Mouse (Mus musculus): Measurements from ENCODE around the gene Gucy2c.

Gucy2c gene

DNA sequence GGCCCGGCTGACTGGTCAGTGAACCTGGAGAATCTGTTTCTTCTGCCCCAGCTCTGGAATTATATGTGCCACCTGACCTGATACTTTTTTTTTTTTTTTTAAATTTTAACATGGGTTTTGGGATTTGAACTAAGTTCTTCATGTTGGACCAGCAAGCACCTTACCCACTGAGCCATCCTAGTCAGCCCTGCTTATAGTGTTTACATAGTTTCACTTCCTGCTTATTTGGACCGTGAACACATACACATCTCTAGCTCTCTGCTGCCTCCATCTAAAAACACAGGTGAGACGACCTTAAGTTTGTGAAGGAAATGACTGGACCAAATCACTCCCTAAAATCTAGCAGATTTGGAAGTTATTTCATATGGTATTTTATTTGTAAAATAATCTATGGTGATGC is 58.4 kb downstream of the Gucy2c start:
- no peak for DNase-seq

DNA sequence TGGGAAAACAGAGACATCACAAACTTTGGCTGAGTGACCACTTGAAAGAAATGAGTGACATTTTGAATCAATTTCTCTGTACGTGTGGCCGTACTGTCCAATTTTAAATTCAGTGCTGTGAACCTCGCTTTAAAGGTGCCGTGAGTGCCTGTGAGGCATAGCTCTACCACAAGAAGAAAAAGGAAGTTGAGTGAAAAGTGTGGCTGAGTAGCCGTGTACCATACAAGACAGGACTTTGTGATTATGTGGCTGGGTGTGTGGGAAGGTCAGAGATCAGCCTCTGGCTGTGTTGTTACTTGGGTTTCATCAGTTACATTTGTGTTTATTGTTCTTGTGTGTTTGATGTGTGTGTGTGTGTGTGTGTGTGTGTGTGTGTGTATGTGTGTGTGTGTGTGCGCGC is 59.0 kb downstream of the Gucy2c start:
- no peak for DNase-seq

DNA sequence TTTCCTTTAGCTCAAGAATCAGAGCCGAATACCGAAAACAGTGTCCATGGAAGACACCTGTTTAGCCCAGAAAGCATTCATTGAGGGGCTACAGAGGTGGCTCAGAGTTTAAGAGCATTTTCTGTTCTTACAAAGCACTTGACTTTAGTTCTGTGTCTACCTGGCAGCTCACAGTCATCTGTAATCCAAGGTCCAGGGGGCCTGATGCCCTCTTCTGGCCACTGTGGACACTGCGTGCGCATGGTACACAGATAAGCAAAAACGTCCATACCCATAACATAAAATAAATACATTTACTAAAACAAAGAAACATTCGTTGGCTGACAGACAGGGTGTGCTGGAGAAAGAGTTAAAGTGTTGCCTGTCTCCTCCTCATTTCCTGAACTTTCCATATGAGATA is 59.6 kb downstream of the Gucy2c start:
- peak; percentile 69 to 71 for DNase-seq

DNA sequence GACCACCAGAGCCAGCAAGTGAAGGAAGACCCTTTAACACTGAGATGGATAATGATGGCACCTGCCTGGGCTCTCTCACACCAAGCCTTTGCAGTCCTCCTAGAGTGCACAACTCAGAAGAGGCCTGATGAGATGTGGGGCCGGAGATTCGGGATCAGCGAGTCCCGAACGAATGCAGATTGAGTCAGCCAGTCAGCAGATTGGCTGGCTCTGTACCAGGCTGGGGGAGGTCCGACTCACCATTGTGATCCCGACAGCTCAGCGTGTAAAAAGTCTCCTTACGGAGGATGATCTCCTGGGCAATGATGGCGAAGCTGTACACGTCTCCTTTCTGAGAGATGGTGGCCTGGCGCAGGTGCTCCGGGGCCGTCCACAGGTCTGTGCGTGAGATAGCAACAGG is 61.1 kb downstream of the Gucy2c start:
- DNase-seq, result peak; percentile 4 to 7

DNA sequence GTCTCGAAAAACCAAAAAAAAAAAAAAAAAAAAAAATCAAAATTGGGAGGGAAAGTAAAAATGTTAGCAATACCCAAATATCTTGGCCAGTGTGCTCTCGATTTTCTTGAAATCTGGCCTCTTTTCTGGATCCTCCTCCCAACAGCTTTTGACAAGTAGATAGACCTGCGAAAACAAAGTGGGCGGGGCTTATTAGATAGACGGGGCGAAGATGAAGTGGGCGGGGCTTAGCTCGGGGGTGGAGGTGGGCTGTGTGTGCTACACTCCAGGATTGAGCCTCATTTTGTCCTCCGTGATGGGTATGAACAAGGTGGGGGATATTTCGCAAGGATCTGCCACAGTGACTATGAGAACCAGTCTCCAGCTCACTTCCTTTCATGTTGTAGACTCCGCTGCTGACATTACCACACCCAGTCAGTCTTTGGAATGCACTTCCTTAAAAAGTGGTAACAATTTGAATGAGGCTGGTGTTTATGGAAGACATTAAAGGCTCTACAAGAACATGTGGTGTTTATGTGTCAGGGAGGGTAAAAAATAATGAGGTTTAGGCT is 65.6 kb downstream of the Gucy2c start:
- no peak for DNase-seq

DNA sequence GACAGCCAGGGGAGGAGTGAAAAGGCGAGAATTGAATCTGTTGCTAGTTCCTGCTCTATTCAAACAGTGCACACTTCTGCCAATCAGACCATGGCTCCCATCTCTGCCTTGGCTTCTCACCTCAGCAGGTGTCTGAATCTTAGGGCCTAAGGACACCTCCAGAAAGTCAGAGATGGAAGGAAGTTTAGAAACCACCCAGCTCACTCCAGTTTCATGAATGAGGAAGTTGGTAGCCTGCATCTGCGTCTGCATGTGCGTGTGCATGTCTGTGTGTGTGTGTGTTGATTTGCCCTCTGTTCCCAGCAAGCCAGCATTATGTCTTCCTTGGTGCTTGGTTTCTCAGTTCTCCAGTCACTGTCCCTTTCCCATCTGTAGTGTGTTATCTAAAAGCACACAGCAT is 67.5 kb downstream of the Gucy2c start:
- no peak for DNase-seq

DNA sequence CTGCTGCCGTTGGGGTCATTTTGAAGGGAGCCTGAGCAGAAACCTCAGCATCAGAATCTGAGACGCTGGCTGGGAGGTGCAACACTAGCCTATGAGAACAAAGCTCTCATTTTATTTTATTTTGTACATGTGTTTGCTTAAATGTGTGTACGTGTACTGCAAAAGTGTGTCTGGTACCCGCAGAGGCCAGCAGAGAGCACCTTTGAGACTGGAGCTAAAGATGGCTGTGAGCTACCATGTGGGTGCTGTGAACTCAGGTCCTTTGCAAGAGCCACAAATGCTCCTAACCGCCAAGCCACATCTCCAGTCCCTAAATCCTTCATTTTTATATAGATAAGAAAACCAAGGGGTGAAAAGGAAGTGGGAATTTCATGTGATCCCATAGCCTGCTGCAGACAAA is 71.2 kb downstream of the Gucy2c start:
- no peak for DNase-seq

DNA sequence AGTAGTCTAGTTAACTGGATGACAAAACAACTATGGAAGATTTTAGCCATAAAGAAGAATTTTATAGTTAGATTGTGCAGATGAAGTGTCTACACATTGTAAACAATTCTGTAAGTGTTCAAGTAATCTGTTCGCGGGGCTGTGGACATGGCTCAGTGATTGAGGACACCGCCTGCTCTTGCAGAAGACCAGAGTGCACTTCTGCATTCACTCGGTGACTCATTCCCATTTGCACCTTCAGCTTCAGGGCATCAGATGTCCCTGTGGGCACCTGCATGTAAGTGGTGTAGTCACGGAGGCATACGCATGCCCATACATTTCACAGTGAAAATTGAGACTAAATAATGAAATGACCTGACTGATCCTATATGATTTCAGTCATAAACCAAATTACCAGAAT is 73.0 kb downstream of the Gucy2c start:
- no peak for DNase-seq

DNA sequence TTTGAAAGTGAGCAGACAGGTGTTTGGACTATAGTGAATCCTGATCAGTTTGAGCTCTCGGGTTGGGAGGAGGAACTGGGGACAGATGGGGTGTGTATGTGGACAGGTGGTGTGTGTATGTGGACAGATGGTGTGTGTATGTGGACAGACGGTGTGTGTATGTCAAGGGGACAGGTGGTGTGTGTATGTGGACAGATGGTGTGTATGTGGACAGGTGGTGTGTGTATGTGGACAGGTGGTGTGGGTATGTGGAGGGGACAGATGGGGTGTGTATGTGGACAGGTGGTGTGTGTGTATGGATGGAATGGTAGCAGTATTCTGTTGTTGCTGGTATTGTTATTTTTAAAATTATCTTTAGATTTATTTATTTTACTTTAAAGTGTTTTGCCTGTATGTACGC is 79.7 kb downstream of the Gucy2c start:
- no peak for DNase-seq

DNA sequence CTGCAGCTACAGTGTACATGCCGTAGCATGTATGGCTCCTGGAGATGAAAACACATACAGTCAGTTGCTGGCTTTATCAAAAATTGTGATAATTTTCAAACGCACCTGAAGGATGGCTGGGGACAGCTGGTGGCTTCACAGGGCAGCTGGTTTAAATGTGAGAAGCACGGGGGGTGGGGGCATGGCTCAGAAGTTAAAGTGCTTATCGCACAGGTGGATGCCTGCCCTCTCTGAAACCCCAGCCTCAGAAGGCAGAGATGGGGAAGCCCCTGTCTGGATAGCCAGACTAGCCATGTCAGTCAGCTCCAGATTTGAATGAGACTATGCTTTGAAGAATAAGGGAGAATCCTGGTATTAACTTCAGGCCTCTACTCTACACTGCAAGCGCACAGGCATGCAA is 80.4 kb downstream of the Gucy2c start:
- DNase-seq, result no peak

DNA sequence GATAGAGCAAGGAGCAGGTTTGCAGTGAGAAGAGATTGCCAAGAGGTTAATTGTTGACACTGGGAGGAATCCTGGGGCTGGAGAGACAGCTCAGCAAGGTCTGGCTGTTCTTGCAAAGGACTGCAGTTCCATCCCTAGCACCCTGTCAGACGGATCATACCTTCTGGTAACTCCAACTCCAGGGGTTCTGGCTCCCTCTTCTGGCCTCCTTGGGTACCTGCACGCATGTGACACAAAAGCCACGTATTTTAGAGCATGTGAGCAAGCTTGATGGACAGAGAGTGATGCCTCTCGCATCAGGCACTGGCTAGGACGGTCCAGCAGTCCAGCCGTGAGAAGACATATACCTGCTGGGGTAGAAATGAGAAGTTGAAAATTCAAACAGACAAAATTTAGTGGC is 90.3 kb downstream of the Gucy2c start:
- no peak for DNase-seq

DNA sequence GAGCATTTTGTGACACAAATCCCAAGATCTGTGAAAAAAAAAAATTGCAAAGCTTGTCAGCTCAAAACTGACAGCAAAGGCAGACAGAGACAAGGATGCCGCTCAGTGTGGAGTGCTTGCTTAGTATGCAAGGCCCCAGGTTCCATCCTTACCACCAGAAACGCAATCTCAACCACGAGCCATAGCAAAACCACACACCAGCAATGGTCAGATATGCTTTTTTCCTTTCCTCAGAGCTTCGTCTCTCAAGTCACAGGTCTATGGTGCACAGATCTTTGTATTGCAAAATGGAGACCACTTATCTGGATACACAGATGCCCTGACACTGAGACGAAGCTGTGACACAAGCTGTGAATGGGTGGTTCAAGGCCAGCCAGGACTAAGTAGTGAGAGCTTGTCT is 91.0 kb downstream of the Gucy2c start:
- no peak for DNase-seq

DNA sequence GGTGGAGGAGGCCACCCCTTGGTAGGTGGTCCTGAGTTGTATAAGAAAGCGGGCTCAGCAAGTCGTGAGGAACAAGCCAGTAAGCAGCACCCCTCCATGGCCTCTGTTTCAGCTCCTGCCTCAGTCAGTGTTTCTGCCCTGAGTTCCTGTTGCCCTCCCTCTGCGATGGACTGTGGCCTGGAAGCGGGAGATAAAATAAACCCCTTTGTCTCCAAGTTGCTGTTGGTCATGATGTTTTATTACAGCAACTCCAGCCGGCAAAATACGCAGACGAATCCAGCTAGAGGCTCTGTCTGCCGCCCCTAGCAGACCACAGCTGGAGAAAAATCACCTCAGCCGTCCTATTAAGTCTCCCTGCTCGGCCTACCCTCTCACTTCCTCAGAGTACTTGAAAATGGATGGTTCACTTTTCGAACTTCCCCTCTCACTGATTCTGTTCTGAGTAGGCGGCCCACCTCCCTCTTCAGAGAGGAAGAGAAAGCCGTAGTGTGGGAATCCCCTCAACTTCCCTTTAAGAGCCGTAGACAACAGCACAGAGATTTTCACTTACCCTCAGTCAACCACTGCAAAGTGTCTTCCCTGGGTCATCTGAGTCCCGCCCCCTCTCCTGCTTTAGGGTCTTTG is 91.7 kb downstream of the Gucy2c start:
- DNase-seq, result no peak

DNA sequence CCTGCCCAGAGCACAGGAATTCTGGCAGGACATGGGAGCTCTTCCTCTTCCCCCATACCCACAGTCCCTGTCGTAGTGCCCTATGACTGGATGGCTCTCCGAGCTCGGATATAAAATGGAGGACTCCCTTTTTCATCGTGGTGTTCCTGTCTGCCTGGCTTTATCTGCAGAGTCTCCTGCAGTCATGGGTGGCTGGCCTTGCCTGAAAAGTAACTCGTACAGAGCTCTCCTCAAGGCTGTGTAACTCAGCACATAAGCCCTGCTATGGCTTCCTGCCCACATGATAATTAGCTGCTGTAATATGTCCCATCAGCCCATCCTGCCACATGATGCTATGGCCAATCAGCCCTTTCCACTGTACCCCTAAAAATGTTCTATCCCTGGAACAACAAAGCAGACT is 96.1 kb downstream of the Gucy2c start:
- no peak for DNase-seq

DNA sequence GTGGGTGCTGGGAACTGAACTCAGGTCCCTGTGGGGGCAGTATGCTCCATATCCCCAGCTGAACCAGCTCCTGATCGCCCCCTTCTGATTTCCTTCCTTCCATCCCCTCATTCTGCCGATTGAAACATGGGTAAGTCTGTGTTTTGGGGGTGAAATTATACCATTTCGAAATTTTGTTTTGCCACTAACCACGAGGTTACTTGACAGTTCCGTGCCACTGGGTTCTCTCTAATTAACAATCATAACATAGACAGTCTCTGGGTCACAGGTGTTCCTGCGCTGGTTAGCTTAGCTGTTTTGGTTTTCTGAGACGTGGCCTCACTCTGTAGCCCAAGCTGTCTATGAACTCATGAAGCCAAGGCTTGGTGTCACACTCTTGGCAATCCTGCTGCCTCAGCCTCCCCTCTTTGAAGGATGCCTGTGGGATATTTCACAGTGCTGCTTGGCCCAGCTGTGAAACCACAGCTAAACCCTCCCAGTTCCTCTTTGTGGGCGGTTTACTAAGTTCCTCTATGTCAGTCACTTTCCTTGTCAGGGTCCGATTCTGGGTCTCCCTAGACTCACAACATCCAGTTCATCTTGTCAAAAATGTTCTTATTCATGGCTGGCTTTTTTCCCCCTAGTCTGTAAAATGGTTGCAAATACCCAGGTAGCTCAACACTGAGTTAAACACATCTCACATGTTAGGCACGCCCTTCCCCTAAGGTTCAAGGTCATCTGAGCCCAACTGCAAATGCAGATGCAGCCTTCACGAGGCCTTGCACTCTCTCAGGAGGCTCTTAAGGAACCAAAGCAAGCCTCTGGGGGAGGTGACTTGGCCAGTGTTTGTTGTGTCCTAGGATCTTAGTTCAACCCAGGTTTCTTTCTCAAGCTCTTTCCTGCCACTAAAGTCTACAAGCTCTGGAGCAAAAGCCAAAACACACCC is 97.9 kb downstream of the Gucy2c start:
- no peak for DNase-seq

DNA sequence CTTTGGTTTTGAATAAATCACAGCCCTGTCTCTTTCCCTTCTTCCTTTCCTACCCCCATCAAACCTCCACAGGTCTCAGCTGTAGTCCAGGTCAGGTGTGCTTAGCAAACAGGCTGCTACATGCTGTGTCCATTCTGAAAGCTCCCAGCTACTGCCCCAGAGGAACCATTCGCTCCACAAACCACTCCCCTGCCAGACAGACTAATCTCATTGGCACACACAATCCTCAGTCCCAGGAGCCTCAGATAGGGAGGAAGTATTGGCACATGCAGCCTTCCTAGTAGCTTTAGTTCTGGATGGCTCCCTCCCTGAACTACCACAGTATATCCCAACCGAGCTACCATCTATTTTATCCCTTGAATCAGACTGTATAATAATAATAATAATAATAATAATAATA is 102.2 kb downstream of the Gucy2c start:
- DNase-seq, result no peak

DNA sequence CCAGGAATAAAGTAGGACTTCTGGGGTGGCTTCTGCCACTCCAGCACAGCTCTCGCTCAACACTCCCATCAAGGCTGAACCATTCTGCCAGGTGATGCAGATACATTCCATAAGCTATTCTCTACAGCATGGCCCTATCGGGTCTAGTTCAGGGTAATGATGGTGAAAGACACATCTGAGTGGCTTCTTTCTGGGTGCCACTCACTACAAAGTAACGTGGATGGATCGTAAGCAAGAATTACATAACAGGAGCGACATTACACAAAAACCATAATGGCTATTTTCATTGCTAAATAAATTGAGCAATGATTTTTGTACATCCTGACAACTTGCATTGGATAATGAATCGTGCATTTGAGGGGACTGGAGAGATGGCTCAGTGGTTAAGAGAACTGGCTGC is 106.6 kb downstream of the Gucy2c start:
- DNase-seq, result no peak

DNA sequence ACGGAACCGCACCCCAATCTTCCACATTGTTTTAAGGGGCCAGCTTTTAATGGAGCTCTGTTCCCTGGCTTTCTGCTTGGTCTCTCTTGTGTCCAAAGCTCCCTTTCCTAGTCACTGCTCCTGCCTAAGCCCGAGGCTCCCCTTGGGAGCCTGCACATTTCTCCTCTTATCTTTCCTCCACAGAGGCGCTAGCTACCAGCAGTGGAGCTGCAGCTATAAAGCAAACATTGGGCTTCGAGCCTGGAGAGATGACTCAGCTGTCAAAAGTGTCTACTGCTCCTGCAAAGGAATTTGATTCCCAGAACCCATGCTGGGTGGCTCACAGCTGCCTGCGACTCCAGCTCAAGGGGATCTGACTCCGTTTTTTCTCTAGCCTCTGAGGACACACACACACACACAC is 109.1 kb downstream of the Gucy2c start:
- no peak for DNase-seq

DNA sequence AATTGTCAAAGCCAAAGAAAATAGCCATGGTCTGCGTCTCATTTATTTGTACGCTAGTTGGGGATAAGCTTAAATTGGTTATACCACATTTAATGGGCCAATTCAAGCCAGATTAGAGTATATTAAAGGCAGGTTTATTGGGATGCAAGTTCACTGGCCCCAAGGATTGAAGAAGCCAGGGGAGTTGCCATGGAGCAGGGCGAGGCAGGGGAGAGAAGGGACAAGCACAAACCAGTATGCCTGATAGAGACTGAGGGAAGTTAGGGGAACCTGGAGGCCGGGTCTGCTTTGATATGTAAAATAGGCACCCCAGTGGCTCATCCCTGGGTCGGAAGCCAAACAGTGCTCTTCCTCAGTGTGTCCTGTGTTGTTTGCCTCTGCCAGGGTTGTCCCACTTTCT is 112.3 kb downstream of the Gucy2c start:
- no peak for DNase-seq

DNA sequence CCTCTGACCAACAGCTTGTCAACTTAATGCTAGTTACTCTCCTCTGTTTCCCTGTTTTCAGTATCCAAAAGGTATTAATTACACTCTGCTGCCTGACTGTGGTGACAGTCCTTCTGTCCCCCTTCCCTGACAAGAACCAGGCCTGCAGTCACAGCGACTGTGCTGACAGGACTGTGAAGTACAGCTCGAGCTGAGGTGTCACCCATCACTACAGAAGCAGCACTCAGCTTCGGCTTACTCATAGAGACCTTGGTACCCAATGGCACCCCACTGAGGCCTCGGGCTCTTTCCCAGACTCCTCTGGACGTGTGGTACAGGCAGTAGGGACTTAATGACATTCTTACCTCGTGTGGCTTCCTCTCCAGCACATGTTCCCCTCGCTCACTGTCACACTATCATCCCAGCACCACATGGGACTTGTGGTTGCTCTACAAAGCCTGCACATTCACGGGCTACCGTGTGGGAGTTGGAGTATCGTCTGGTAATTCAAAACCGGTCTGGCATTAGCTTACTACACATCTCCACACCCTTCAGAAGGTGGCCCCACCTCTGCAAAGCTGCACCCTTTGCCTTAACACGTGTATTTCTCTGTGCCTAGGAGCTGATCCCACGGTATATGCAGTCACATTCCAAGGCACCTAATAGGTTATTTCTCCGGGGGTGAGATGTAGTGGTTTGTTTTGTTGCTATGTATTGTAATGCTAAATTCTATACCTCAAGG is 113.1 kb downstream of the Gucy2c start:
- no peak for DNase-seq

DNA sequence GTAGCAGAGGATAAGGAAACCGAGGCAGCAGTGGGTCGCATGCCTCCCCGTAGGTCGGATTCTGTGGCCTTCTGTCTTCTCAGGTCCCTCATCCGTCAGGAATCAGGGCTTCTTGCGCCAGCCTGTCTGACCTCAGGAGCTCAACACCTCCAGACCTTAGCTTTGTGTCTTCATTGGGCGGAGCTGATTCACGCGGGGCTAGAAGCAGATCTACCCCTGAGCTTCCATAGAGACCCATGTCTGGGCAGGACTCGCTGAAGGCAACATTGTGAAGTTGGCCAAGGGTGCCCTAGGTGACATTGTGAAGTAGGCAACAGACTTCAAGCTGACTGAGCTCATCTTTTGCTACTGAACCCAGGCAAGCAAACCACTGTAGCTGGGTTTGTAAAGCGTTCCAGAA is 119.5 kb downstream of the Gucy2c start:
- DNase-seq, result no peak

DNA sequence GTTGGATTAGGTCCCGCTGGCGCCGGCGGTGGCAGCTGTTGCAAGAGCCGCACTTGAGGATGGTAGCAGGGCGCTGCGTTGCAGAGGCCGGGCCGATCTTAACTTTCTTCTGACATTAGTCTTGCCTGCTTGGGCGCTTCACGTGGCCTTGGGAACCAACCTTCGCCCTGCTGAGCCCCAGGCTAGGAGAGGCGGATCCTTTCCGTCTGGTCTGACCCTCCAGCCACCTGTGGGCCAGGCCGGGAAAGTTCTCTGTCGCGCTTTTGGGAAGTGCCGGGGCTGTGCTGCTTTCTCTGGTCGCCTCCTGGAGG is 119.9 kb downstream of the Gucy2c start, which contains the start of gene Plbd1:
Plbd1 (minus strand) TSS at position 223 of the 311 bp plus-strand sequence.
- no peak for DNase-seq

DNA sequence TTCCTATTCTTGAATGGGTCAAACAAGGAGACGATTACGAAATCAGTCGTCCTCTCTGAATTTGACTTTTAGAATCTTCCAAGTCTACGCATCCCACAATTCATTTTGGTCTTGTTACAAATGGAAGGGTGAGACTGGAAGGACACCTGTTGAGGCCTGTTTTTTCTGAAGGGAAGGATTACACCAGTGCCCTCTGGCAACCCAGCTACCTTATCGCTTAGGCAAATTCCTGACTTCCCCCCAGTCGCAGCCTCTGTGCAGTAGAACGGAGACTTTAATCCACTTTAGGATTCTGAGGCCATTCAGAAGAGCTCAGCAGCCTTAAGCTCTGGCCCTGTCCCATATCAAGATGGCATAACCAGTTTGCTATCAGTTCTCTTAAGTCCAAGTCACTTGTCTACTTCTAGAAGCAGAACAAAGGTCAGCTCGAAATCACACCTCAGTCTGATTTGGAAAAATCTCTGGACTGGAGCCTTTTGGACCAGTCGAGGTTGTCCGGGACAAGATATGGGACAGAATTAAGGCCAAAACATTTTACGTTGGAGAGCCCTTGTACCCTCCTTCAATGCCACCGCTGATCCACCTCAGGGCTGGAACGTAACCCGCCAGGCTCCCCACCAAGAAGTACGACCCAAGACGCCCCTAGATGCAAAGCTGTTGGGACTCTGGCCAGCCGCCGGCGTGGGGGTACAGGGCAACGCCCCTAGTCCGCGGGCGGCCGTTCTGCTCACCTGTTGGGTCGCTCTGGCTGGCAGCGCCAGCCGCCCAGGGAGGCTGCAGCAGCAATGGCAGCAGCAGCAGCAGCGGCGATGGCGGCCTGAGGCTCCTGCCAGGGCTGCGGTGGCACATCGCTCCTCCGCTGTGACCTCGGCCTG is 120.5 kb downstream of the Gucy2c start:
- no peak for DNase-seq
